Mouse (Mus musculus) kidney, postnatal 36 days (tissue): ENCODE measurements at regions not wholly inside any gene's neighbourhood (a gene's known extent, or its start where the extent isn't known, plus 50 kb on each side); places are given as distances from the start of the nearest gene placed in this dataset.

Experiments
- DNase-seq, 2 experiments: peaks; one replicate each; pipeline ENCODE4 v3.0.0; 2021 to 2022; ENCODE audit warnings: mixed read lengths in 2 of 2

- DNase-seq, result no peak
Measured at GRCm38 (mm10) chr13:97443731-97444428, 203.0 kb downstream of the Enc1 start.

GRCm38 (mm10) chr13:97442806-97443205, 201.9 kb downstream of the Enc1 start:
- DNase-seq, result no peak

- DNase-seq, result no peak
Measured at GRCm38 (mm10) chr13:97442283-97442682, 201.4 kb downstream of the Enc1 start.

GRCm38 (mm10) chr13:97441803-97442202, 200.9 kb downstream of the Enc1 start:
- DNase-seq, result no peak

- no peak for DNase-seq
Measured at GRCm38 (mm10) chr13:97439216-97439979, 198.5 kb downstream of the Enc1 start.

GRCm38 (mm10) chr13:97438692-97439091, 197.8 kb downstream of the Enc1 start:
- no peak for DNase-seq

GRCm38 (mm10) chr13:97438277-97438676, 197.4 kb downstream of the Enc1 start:
- DNase-seq, result no peak

- DNase-seq, result no peak
Measured at GRCm38 (mm10) chr13:97436719-97437350, 195.9 kb downstream of the Enc1 start.

GRCm38 (mm10) chr13:97435865-97436718, 195.2 kb downstream of the Enc1 start:
- DNase-seq, result peak; percentile 44 to 52

- DNase-seq, result peak; percentile 25 to 29
Measured at GRCm38 (mm10) chr13:97434961-97435864, 194.3 kb downstream of the Enc1 start.

GRCm38 (mm10) chr13:97434167-97434566, 193.3 kb downstream of the Enc1 start:
- DNase-seq, result no peak

- DNase-seq, result no peak
Measured at GRCm38 (mm10) chr13:97432627-97433026, 191.7 kb downstream of the Enc1 start.

- no peak for DNase-seq
Measured at GRCm38 (mm10) chr13:97430885-97431284, 190.0 kb downstream of the Enc1 start.

- no peak for DNase-seq
Measured at GRCm38 (mm10) chr13:97428163-97428562, 187.3 kb downstream of the Enc1 start.

- DNase-seq, result no peak
Measured at GRCm38 (mm10) chr13:97427537-97427936, 186.6 kb downstream of the Enc1 start.

GRCm38 (mm10) chr13:97425731-97426130, 184.8 kb downstream of the Enc1 start:
- DNase-seq, result no peak

GRCm38 (mm10) chr13:97423911-97424310, 183.0 kb downstream of the Enc1 start:
- no peak for DNase-seq

GRCm38 (mm10) chr13:97423298-97423817, 182.5 kb downstream of the Enc1 start:
- no peak for DNase-seq

GRCm38 (mm10) chr13:97422897-97423296, 182.0 kb downstream of the Enc1 start:
- no peak for DNase-seq

GRCm38 (mm10) chr13:97421831-97422230, 180.9 kb downstream of the Enc1 start:
- no peak for DNase-seq

- DNase-seq, result no peak
Measured at GRCm38 (mm10) chr13:97420773-97421172, 179.9 kb downstream of the Enc1 start.
